In genomic region chr8:80913016-80913748, GRCm38 (mm10) we compare ENCODE assay signal across 8 mouse cellular contexts. TPM values are rescaled to one million over a fixed set of nuclear protein-coding genes. Genes with fewer than 3 reads are reported as not detected.
DNase-seq lines count a peak whose midpoint lies in the region; ATAC-seq and TF ChIP-seq lines count a peak whose summit lies in the region.

No protein-coding gene starts in this region.

- no peak for TF ChIP-seq CTCF in lung, adult 2 months (IDR thresholded peaks at IDR 0.05; ENCODE audit: insufficient read depth, low read length)

- no peaks in the 10 kb centered on the region for H3K27me3 ChIP-seq in embryonic facial prominence, embryonic 15.5 days
- H3K27me3 ChIP-seq in lung, embryonic 16.5 days (ENCODE audit: control insufficient read depth, insufficient read depth, low read depth, low read length): no peaks in the 10 kb centered on the region

- no peak overlapping the region for H3K9ac ChIP-seq in embryonic facial prominence, embryonic 15.5 days
- H3K9ac ChIP-seq in lung, embryonic 16.5 days (ENCODE audit: low read length): no peak overlapping the region

- H3K36me3 ChIP-seq in embryonic facial prominence, embryonic 15.5 days: no peaks in the 10 kb centered on the region
- H3K36me3 ChIP-seq in lung, embryonic 16.5 days (ENCODE audit: control insufficient read depth, insufficient read depth, low read length): no peaks in the 10 kb centered on the region

- H3K9me3 ChIP-seq in embryonic facial prominence, embryonic 15.5 days (replicated peaks): no peaks in the 10 kb centered on the region
- no peaks in the 10 kb centered on the region for H3K9me3 ChIP-seq in lung, embryonic 16.5 days (ENCODE audit: control insufficient read depth, low read length)

- no peak overlapping the region for H3K4me2 ChIP-seq in embryonic facial prominence, embryonic 15.5 days (replicated peaks)
- H3K4me2 ChIP-seq in lung, embryonic 16.5 days (ENCODE audit: low read depth, low read length): no peak overlapping the region

- no peak for TF ChIP-seq POLR2A in lung, adult 2 months (IDR thresholded peaks at IDR 0.05; ENCODE audit: borderline replicate concordance, extremely low read depth, low read depth, low read length)

- peak overlapping the region; percentile 55; the same call in 1 of the 2 replicates for H3K27ac ChIP-seq in embryonic facial prominence, embryonic 15.5 days (replicated peaks)
- peak overlapping the region; percentile 93 for H3K27ac ChIP-seq in lung, embryonic 16.5 days (ENCODE audit: low read length)

- intact Hi-C loops in heart, postnatal 14 days (cut with DNase I): no loop called here

- H3K4me3 ChIP-seq in lung, adult 2 months (replicated peaks; ENCODE audit: extremely low read depth, low read depth, low read length): no peak overlapping the region
- no peak overlapping the region for H3K4me3 ChIP-seq in embryonic facial prominence, embryonic 15.5 days (replicated peaks)
- no peak overlapping the region for H3K4me3 ChIP-seq in lung, embryonic 16.5 days (ENCODE audit: low read length)

- DNase-seq in lung, adult 18-20 months: peak; percentile 19 to 38
- DNase-seq in lung, adult 2 months: no peak
- peak; percentile 36 to 51 for DNase-seq in heart, postnatal 14 days
- DNase-seq in cerebellum, postnatal 14 days: no peak
- no peak for DNase-seq in layer of hippocampus, postnatal 36 days
- DNase-seq in thymus, adult 18-20 months: no peak

- ATAC-seq in embryonic facial prominence, embryonic 15.5 days (ENCODE audit: insufficient number of reproducible peaks, low FRiP score, low TSS enrichment, low read depth): peak; percentile 65
- peak; percentile 94 for ATAC-seq in lung, embryonic 16.5 days (ENCODE audit: low read depth)

- WGBS in lung, adult 2 months: 94% methylated on average over 1 of the region's 1 CpGs
- 100% methylated on average over 1 of the region's 1 CpGs for WGBS in embryonic facial prominence, embryonic 15.5 days
- 94% methylated on average over 1 of the region's 1 CpGs for whole genome bisulfite sequencing in lung, embryonic 16.5 days

- peaks cover 11% of the 10 kb centered on the region for H3K4me1 ChIP-seq in lung, adult 2 months (ENCODE audit: control insufficient read depth, insufficient read depth, low read length)
- H3K4me1 ChIP-seq in embryonic facial prominence, embryonic 15.5 days: peaks cover 11% of the 10 kb centered on the region
- H3K4me1 ChIP-seq in lung, embryonic 16.5 days (replicated peaks; ENCODE audit: control insufficient read depth, insufficient read depth, low read length): peaks cover 22% of the 10 kb centered on the region

RNA-seq across cellular contexts. Expression of gene Gab1, which starts 32.9 kb away (rescaled TPM):
- 36.2 and 49.5 TPM in 2 replicates for polyA plus RNA-seq in lung, adult 2 months (2012; rRNA removed)
- polyA plus RNA-seq in embryonic facial prominence, embryonic 15.5 days (2015; fragmentation: Nextera tagmentation; extraction: Ambion mirVana): 22.7 and 24.8 TPM in 2 replicates
- 10 to 100 TPM; 35.5 to 40.0 TPM for total RNA-seq in heart, postnatal 14 days (2021)
- polyA plus RNA-seq in lung, embryonic 16.5 days (2015; fragmentation: Nextera tagmentation; extraction: Ambion mirVana): 21.5 and 22.4 TPM in 2 replicates
- 10 to 100 TPM; 17.7 to 18.5 TPM for total RNA-seq in layer of hippocampus, postnatal 36 days (2021)

Comparison
In these comparisons a context has a peak if more than half of its experiments do, and no peak if none do; other contexts are left out.
1. DNase-seq: peak in lung, adult 18-20 months (2 of 2) and heart, postnatal 14 days (2 of 2); none in lung, adult 2 months (single experiment), cerebellum, postnatal 14 days (0 of 2), layer of hippocampus, postnatal 36 days (0 of 2) and thymus, adult 18-20 months (0 of 2).